Mouse (Mus musculus) mature B cell (primary cell): ENCODE results near the gene Crip1.

Experiments
- in situ Hi-C: fragments of 300-500 bp; cut with MboI; formaldehyde crosslinking; loops from 2 replicates; pipeline ENCODE4 v1.14.3; 2019

The Crip1 gene

GRCm38 (mm10) chr12:113145591-113145990, 525 bp upstream of the Crip1 start:
- in situ Hi-C loops = loop anchor here (5.0 kb wide), 1 partner anchor 42 kb away; the partner anchor contains the start of gene Tmem121

GRCm38 (mm10) chr12:113147481-113147880, 1.4 kb downstream of the Crip1 start:
- in situ Hi-C loops = loop anchor here (5.0 kb wide), 1 partner anchor 40 kb away; the partner anchor contains the start of gene Tmem121

DNA sequence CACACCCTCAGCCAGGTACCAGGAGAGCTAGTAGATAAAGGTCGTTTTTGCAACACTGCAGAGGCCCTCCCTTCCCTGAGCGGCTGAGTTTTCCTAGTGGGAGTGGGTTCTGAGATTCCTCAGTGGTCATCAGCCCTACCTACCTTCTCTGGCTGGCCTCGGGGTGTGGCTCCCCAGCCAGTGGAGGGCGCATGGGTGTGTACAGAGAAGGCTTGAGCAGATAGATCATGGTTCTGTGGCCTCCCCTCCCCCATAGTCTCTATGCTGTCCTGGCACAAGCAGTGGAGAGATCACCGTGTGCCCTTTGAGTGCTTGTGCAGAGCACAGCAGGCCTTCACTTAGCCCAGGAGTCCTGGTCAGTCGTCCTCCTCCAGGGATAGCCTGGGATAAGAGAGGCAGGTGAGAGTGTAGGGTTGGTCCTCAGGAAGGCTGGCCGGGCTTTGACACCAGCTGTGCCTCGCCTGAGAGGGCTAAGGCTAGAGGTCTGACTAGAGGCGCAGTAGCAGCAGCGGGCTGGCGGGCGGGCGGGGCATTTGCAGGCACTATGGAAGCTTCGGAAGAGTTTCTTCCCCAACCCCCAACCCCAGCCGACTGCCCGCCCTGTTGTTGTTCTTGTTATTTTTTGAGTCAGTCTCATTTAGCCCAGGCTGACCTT, 2.4 kb downstream of the Crip1 start:
- in situ Hi-C loops = loop anchor here (5.0 kb wide), 1 partner anchor 39 kb away; the partner anchor contains the start of gene Tmem121

DNA sequence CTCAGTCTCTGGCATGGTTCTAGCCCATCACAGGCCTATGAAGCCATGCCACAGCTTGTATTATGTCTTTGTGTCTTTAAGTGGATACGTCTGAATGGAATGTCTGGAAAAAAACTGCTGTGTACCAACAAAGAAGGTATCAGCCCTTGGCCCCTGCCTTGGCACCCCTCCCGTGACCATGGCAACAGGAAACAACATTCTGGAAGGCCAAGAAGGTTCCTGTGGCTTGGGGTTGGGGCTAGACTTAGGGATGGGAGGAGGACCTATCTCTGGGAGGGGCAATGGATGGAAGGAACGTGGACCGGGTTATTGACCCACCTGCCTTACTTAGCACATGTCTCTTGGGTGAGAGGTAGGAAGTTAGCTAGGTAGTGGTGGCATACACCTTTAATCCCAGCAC, 3.2 kb downstream of the Crip1 start:
- in situ Hi-C loops = loop anchor here (5.0 kb wide), 1 partner anchor 38 kb away; the partner anchor contains the start of gene Tmem121

- in situ Hi-C loops = loop anchor here (5.0 kb wide), 1 partner anchor 37 kb away; the partner anchor contains the start of gene Tmem121
Measured at GRCm38 (mm10) chr12:113149896-113150295, 3.8 kb downstream of the Crip1 start.

DNA sequence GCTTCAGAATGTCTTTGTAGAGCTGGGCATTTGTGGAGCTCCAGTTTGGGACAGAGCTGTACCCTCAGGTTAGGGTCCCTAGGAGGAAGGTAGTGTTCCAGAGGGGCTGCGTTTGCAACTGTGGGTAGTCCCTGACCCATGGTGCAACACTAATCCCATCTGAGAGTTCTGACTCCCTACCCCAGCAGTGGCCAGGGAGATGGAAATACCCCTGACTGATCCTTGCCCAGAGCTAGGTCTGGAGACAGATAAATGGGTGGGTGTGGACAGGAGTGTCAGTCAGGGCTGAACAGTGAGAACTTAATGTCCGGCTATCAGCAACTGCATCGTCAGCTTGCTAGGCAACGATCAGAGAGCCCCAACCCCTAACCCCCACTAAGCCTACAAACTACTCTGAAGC, 4.5 kb downstream of the Crip1 start:
- in situ Hi-C loops = no loop called here

DNA sequence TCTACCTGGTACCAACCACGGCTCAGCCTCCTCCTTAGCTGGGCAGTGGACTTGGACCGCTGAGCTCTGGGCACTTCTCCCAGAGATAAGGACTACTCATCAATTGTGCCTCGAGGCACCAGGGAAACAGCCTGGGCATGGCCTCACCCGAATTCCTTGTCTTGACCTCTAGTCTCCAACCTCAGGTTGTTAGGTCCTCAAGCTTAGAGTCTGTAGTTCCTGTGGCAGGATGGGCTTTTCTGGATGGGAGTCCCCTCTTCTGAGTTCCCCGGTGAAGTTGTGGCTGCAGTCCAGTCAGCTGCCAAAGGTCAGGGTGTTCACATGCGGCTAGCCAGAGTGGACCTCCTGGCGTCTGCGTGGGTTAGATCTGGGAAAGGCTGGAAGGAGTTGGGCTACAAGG, 4.9 kb downstream of the Crip1 start:
- in situ Hi-C loops = no loop called here

DNA sequence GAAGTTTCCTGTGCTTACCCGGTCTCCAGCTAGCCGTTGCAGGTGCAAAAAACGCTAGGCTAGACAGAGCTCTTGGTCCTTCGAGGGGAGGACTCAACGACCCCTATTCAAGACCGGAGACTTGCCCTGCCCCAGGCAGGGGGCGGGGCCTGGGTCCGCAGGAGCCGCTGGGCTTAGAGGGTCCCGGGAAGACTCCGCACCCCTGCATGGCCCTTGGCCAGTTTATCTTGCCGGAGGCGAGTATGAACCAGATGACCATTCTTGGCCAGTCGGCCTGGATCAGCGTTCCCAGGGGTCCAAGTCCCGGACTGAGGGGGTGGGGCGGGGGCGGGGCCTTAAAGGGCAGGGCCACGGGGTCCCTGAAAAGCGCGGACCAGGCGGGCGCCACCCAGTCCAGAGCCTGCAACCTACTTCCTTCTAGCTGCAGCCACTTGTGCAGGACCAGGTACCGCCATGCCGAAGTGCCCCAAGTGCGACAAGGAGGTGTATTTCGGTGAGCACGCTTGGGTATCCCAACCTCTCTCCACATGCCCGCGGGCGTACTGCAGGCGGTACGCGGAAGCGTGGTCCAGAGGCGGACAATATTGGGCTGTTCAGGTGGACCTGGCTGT, 5.7 kb downstream of the Crip1 start:
- in situ Hi-C loops = no loop called here

- in situ Hi-C loops = no loop called here
Measured at GRCm38 (mm10) chr12:113152272-113152661, 6.2 kb downstream of the Crip1 start.

DNA sequence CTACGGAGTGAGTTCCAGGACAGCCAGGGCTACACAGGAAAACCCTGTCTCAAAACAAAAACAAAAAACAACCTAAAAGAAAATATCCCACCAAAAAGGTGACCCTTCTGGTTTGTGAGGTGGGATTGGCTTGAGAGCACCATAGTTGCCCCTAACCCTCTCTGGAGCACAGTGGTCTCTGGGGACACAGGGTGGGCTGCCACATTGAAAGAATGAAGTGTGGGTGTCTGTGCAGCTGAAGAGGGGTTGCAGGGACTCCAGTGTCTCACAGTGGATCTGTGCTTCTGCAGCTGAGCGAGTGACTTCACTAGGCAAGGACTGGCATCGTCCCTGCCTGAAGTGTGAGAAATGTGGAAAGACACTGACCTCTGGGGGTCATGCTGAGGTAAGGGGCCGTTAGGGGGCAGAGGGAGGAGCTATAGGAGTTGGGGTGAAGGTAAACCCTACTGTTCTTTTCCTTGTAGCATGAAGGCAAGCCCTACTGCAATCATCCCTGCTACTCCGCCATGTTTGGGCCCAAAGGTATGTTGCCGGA, 6.9 kb downstream of the Crip1 start:
- in situ Hi-C loops = no loop called here

DNA sequence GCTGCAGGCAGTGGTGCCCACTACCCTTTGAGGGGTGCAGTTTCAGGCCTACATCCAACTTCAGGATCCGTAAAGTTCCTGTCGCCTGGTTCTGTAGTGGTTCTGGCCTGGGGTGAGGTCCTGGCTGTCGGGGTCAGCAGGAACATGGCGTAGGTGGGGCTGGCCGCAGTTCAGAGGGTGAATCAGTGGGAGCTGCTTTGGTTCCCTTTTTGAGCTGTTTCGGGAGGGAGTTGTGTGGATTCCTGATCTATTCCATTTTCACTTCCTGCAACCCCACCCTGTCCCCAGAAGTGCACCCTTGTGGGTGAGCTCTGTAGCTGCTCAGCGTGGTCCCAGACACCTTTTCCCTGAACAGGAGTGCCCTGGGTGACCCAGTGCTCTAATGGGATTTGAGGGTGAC, 7.9 kb downstream of the Crip1 start:
- in situ Hi-C loops = no loop called here

DNA sequence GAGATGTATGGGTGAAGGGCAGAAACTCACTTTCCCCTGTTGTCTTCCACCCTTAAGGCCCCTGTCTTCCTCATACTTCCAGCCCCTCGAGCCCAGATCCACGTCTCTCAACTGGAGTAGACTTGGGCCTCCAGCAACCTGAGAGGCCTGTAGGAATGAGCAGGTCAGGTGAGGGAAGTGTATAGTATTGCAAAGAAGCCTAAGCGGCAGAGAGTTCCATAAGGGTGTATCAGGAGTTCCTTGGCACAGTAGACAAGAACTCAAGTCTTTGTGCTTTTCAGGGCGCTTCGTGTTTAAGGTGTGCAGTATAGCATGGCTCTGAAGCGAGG, 8.6 kb downstream of the Crip1 start:
- in situ Hi-C loops = no loop called here

DNA sequence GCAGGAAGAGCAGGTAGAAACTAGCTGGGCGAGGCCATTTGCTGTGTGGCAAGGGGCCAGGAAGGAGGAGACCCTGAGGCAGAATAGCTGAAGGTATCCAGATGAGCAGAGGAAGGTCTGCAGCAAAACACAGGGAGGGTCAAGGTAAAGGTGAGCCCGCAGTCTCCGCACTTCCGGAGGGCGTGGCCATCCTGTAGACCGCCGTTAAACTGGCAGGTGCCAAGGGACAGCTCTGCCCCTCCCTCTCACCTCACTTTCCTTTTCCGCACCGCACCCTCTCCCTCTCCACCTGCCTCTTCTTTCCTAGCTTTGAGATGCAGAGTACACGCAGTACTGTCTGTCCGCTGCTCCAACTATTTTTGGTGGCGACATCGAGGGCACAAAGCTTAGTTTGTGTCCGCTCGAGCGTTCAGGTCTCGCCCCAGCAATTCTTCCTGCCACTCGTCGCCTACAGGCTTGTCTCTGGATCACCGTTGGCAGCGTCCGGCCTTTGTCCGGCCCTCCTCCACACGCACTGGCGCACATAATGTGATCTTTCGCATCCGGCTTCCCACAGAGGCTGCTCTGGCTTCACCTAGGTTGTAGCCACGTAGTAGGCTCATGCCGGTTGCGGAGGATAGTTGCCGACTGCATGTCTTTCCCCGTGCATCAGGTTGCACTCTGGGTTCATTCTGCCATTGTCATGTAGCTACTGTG, 9.1 kb downstream of the Crip1 start:
- in situ Hi-C loops = no loop called here

- in situ Hi-C loops = no loop called here
Measured at GRCm38 (mm10) chr12:113155887-113156539, 9.9 kb downstream of the Crip1 start, which contains the start of gene Tedc1. Tedc1 (plus strand) TSS chr12:113156421.

- in situ Hi-C loops = no loop called here
Measured at GRCm38 (mm10) chr12:113156540-113156929, 10.4 kb downstream of the Crip1 start.

DNA sequence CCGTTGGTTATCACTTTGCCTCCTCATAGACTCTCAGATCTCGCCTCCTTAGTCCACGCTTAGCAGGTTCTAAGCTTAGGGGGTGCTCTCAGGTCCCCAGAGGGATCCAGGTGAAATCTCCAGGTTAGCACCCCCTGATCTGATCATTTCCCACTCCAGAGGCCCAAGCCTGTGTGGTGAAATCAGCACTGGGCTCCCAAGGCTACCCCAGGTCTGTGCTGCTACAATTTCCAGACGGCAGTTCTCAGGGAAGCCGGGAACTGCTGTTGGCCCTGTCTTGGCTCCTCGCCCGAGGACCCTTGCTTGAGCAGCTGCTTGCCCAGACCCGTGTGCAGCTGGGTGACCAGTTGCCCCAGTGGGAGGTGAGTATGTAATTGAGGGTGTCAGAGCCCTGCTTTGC, 10.9 kb downstream of the Crip1 start:
- in situ Hi-C loops = no loop called here

GRCm38 (mm10) chr12:113157521-113157920, 11.4 kb downstream of the Crip1 start:
- in situ Hi-C loops = no loop called here

DNA sequence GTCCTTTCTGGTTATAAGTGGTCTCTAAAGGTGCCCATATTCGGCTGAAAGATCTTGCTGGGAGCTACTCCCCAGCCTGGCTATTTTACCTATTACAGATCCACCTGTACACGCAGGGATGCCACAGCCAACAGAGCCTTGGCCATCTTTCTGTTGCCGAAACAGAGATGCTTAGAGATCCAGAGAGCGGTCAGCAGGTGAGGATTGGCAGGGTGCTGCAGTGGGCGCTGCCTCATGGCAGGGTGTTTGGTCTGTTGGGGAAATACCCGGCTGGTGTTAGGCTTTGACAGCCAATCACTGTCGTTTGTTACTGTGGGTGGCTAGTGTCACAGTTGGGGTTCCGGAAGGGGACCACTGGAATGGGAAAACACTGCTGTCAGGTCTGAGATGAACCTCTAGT, 11.9 kb downstream of the Crip1 start:
- in situ Hi-C loops = no loop called here

GRCm38 (mm10) chr12:113163561-113164006, 17.5 kb downstream of the Crip1 start:
- in situ Hi-C loops = no loop called here

DNA sequence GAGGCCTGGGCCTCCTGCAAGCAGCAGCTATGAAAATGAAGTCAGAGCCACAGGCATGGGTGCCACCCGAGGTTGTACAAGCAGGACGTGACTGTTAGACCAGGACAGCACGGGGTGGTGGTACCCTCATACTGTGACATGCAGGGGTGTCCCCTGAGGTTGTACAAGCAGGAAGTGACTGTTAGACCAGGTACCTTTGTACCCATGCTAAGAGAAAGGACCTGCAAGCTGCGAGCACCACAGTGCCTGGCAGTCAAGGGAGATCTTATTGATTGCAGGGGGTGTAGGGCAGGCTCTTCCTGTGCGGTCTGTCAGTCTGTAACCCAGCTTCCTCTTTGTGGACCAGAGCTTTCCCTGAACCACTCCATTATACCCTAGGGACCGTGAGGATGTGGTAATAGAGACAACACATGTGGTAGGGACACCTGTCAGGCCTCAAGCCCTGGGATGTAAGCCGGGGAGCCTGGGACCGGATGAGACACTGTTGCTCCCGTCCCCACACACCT, 22.0 kb downstream of the Crip1 start:
- in situ Hi-C loops = no loop called here

DNA sequence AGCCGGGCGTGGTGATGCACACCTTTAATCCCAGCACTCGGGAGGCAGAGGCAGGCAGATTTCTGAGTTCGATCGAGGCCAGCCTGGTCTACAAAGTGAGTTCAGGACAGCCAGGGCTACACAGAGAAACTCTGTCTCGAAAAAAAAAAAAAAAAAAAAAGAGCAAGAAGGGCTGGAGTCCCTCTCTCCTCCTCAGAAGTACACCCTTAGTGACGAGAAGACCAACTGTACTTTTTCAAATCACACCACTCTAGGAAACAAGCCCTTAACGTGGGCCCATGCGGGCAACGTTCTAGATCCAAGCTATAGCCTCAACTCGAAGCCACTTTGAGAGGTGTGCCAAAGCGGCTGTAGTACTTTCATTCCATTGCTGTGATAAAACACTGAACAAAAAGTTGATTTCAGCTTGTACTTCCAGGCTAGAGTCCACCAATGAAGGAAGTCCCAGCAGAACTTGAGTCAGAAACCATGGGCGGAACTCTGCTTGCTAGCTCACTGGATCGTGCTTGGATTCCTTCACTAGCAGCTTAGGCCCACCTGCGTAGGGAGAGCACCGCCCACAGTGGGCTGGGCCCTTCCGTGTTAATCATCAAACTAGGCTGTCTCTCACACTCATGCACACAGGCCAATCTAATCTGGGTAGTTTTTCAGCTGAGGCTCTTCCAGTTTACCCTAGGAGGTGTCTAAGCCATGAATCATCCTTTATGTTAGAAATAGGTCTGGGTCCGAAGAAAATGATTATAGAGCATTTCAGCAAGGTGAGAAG, 31.0 kb downstream of the Crip1 start:
- in situ Hi-C loops = no loop called here
